Mouse (Mus musculus) stomach, postnatal 0 days (tissue): ENCODE results near the gene Txnrd2.

Experiments used
- CTCF ChIP-seq: IDR thresholded peaks from 2 replicates; pipeline ENCODE4 v1.5.1; 2016; ENCODE audit warnings: antibody characterized with exemption, low read depth, mild to moderate bottlenecking, moderate library complexity
- EP300 ChIP-seq: optimal IDR thresholded peaks from 2 replicates; pipeline ENCODE3; 2016; ENCODE audit warnings: antibody characterized with exemption

DNA sequence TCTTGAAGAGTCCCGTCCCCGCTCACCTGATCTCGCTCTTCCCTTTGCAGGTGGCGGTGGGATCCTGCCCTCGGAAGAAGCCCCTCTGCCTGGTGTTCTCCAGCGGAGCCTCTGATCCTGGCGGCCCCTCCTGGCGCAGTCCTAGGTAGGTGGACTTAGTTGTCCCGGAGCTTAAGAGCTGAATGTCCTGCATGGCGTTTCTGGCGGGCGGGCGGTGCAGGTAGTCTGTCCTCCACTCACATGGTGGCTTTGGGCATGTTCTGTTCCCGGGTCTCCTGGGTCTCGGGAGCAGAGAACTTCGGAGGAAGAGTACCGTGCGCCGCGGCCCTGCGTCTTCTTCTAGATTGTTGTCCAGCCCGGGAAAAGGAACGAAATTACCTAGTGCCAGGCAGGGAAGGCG lies 72.8 kb downstream of the Txnrd2 start:
- TF ChIP-seq CTCF (no peak), EP300 (no peak)
